Mouse (Mus musculus) heart, postnatal 10 days (tissue): ENCODE data around the gene Pkp4. TPM values are rescaled to one million over a fixed set of nuclear protein-coding genes. Genes with fewer than 3 reads are reported as not detected.

Experiments used
- DNase-seq, 2 experiments: peaks; one replicate each; pipeline ENCODE4 v3.0.0; 2021
- intact Hi-C: fragments of 180-260 bp; cut with DNase I; formaldehyde crosslinking; loops from one replicate; pipeline ENCODE4 v1.15.1; 2025
- total RNA-seq, 2 experiments: library from RNA; stranded (reverse); gene quantifications; 2 replicates each; pipeline ENCODE4 v1.2.3; 2021

Pkp4 gene
- total RNA-seq, 2 experiments from 2014 or later: 191 to 198 TPM

DNA sequence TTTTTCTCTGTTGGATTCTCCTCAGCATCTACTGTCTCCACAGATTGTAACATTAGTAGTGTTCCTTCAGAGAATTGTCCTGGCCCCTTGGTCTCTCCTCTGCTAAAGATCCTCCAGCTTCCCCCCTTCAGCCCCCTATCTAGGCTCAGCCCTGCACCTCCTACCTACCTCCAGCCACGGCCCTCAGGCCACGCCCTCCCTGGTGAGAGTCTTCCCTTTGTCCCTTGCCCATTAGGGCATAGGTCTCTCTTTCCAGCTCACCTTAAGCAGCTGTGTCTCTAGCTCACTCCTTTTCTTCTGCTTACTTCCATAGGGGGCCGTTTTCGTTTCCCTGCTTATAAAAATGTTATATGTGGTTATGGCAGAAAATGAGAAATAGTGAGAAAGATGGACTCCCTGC is 22.9 kb downstream of the Pkp4 start:
- no peak for DNase-seq
- intact Hi-C loops: no loop called here

DNA sequence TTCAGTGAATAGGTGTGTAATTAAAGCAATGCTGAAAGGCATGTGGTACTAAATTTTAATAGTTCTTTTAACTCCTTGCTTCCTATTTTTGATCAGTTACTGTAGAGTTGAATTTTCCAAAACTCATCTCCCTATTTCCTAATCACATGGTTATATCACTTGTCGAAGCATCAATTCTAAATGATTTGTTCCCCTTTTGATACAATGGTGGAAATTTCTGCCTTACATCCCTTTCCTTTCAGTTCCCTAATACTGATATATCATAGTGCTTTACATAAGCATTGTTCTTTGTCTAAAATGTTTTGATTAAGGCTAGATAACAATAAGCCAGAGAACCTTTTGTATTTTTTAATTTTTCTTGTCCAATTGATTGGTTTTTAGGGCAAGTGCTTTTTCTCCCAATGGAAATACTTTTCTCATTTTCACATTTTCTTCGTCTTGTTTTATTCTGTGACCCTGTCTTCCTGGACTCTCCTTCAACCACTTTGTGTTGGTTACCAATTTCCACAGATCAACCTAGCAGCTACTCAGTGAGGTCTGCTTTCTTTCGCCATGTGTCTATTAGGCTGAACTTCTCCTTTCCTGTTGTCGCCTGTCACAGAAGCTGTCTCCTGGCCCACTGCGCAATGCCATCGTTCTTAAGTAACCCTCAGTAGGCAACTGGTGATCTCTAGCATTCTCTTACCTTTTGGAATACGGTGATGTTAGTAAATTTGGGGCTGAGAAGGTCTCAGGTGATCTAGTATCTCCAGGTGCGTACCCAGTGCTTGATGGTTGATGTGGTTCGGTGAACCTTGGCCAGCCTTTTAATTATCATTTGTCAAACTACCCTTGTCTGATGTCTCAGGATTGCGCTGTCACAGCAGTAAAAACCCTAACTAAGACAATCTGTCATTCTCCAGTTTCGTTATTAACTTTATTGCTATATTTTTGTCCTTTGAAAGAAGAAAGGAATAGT is 23.7 kb downstream of the Pkp4 start:
- intact Hi-C loops: no loop called here
- DNase-seq: no peak

DNA sequence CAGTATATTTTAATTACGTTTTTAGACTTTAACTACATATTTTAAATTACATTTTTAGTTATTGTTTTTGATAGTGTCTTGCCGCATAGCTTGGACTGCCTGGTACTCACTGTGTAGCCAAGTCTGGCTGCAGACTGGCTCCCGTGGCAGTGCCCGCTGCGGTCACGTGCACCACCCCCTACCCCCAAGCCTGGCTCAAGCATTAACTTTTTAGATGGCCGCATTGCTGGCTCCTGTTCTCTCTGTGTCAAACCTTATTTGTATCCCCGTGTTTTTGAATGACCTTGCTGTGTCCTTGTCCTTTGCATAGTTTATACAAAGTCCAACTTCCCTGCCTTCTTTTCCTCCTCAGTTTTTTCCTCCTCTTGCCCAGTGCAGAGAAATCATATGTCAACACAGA is 25.5 kb downstream of the Pkp4 start:
- DNase-seq: no peak
- intact Hi-C loops: no loop called here

DNA sequence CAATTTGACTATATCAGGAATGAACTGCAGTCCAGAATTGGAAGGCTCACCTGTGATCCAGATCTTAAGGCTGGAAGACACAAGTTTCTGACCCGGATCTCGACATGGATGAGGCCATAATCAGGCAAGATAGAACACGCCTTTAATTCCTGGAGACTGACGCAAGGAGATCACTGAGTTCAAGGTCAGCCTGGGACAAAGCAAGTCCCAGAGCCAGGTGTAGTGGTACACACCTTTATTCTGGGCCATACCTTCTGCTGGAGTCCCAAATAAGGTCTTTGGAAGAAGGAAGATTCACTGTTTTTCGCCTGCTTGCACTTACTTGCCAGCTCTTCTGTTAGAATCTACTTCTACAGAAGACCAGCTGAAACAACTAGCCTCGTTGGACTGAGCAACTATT is 26.3 kb downstream of the Pkp4 start:
- intact Hi-C loops: no loop called here
- no peak for DNase-seq

DNA sequence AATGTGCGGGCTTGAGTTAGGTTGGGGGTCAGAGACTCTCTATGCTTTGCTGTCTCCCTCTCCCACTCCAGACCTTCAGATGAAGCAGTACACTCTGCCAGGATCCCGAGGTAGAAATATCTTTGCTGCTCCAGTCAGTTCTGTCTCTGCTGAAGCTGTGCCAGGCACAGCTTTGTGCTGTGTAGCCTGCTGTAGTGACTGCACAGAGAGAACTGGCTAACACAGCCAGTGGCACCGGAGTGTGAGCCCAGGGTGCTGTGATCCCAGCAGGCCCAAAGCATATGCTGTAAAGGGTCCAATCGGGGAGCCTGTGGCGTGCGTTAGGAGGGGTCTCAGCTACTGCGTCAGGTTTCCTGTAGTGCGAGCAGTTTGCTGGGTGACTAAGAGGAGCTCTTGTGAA is 27.7 kb downstream of the Pkp4 start:
- intact Hi-C loops: no loop called here
- peak in 1 of 2 experiments; percentile 37 for DNase-seq

DNA sequence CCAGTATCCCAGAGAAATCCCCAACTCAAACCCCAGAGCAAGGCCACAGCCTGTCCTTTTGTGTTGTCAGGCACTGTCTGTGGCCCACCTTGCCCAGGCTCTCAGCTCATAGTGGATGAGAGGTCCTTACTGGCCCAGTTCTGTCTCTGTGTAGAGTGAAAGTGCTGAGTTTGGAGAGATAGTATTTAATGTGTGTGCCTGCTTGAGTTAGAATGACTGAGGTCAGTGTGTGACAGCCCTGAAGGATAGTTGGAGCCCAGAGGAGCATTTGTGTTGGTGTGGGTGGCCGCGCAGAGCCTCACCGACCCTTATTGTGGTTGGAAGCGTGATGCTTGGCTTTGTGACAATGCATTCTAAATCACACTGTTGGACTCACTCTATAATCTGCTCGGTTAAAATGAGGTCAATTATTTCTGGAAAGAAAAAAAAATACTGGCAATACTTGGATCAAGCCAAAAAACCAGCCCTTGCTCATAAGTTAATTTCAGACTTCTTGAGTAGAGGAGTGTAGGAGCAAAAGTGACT is 29.1 kb downstream of the Pkp4 start:
- peak; percentile 33 to 36 for DNase-seq
- intact Hi-C loops: loop anchor here (2.0 kb wide), 1 partner anchor 27 kb away; no protein-coding TSS in a partner anchor

DNA sequence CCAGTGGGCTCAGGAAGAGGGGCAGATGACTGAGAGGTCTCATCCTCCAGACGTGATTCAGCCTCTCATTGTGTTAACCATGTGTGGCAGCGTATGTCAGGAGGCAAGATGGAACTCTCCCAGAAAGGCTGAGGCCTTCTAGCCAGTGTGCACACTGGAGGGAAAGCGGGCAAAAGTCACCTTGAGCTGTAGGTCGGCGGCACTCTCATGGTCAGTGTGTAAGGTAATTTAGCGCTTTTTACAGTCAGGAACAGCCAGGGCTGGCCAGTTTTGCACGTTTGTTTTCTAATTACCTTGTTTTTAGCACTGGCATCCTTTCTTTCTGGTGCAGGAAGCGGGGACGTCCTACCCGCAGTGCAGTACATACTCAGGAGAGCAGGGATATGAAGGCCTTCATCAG is 29.5 kb downstream of the Pkp4 start:
- peak; percentile 24 to 25 for DNase-seq
- intact Hi-C loops: loop anchor here (2.0 kb wide), 1 partner anchor 27 kb away; no protein-coding TSS in a partner anchor

DNA sequence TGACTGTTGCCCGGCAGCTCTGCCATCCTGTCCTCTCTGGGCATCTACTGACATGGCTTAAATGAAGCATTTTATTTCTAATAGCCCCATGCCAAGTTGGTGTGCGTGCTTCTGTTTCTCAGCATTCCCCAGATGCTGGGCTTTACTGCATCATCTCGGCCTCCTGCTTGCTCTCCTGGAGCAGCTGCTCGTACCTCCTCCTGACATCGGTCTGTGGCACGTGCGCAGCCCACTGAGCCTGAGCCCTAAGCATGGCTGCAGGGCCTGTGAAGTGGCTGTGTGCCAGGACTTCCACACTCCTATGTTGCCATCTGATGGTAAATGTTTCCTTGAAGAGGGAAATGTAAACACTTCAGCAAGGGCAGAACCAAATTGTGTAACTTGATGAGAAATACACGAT is 30.8 kb downstream of the Pkp4 start:
- intact Hi-C loops: loop anchor here (2.0 kb wide), 1 partner anchor 29 kb away; no protein-coding TSS in a partner anchor
- no peak for DNase-seq

DNA sequence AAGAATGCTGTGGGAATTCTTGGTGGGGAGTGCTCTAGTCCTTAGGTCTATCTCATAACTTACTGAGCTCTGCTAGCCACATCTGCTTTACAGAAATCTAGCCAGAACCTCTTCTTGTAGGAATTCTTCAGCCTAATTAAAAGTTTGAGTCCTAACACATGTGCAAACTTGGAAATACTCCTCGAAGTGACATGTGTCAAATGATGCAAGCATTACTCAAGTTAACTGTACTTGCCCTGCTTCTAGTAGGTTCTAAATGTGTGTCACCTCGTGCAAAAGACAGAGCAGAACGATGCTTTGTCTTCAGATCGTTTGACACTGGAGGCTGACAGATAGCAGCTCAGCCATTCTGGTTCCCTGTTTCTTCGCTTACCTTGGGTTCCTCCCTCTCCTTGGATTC is 32.5 kb downstream of the Pkp4 start:
- DNase-seq: peak; percentile 42 to 48
- intact Hi-C loops: no loop called here

DNA sequence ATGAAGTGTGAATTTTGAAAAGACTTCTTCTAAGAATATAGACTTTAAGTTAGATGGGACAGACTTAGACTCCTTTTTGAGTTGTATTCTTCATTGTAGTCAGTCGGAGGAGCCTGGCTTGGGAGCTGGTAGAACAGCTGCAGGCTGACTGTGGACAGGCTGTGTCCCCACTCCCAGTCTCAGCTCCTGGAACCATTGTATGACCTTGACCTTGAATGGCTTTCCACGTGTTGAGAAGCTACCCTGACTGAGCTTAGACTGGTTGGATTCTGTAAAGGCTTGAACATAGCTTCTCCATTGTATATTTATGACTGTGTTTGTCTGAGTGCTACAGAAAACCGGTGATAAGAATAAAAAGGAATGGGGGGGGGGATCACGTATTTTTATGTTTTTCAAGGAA is 36.5 kb downstream of the Pkp4 start:
- intact Hi-C loops: no loop called here
- DNase-seq: no peak

DNA sequence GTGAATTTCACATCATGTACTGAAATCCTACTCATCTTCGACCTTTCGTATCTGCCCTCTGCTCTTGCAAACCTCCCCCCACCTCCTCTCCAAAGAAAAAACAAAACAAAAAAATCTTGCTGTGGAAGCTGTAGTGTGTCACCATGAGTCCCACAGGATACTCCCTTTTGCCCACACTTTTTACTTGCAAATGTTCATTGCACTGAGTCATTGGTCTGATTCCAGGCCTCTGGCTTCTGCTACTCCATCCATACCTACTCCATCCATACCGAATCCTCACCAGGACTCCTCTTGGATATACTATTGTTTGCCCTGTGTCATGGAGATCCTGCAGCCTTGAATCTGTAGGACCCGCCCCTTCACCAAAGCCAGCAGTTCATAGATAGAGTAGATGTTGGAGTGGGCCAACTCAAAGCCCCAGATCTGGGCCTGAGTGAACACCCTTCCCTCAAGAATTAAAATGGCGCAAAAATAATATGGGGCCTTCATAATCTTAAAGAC is 38.9 kb downstream of the Pkp4 start:
- intact Hi-C loops: no loop called here
- no peak for DNase-seq

DNA sequence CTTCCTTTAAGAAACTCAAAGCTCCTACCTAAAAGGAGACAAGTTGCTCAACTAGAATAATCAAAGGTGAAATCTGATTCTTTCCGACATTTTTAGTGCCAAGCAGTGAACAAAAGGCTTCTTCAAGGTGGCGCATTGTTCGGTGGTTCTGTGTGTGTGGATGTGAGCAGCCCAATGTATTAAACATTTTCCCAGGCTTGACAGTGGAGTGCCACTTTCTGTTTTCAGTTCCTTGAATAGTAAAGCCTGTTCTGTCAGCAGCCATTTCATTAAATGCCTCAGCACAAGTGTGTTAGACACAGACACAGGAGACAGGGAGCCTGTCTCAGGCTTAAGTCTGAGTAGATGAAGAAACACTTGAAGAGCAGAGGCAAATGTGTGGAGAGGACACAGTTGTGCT is 39.9 kb downstream of the Pkp4 start:
- intact Hi-C loops: no loop called here
- no peak for DNase-seq

DNA sequence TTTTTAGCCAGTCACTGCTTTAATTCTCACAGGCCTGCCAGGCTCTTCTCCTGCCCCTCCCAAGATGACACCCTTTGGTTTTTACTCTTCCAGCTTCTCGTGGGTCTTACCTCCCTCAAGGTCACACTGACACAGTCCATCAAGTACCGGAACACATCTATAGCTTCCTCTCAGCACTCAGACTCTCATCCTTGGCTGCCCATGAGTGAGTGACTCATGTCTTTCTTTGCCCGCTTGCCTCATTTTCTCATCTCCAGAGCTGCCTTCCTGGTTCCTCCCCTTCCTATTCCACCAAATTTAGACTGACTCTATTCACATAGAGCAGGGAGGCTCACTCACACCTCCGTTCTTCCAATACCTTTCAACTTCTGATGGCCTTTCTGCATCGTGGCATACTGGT is 42.3 kb downstream of the Pkp4 start:
- intact Hi-C loops: no loop called here
- DNase-seq: peak in 1 of 2 experiments; percentile 30

DNA sequence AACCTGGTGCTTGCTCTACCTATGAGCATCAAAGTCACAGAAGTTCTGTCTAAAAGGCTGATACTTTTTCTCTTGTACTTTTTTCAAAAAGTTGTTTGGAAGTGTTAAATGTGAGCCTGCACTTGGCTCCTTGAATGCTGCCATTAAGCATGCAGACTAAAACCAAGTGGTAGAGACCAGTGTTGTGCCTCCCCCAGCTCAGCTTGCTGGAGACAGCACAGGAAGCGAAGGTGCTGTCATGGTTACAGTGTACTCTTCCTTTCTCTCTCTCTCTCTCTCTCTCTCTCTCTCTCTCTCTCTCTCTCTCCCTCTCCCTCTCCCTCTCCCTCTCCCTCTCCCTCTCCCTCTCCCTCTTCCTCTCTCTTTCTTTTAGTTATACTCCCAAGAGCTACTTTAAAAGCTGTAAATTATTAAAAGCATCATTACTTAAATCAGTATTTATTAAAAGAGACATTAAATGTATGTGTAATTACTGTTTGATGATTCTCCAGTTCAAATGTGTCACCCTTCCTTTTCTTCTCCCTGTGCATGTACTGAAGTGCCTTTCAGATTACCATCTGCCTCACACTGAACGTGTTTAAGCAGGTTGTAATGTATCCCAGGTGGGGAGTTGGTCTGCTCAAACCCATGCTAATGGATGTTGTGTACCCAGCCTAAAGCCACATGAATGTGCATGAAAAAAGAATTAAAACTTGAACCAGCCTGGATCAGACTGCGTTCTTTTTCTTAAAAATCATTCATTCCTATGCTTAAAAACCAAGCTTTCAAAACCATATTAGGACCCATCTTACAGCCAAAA is 43.2 kb downstream of the Pkp4 start:
- no peak for DNase-seq
- intact Hi-C loops: no loop called here

DNA sequence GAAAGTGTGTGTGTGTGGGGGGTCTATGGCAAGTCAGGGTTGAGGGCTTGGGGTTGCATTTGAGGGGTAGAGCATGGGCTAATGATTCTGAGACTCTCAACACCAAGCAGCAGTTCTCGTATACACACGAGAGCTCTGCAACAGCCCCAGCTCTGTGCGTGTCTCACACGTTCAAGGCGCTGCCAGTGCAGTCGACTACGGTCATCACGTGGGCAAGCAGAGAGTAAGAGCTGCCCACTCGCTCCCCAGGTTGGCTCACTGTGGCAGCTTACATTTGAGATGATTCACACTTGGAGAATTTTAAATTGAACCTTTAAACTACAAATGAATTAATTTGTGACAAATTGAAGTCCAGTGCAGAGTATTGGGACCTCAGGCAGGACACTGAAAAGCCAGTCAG is 44.4 kb downstream of the Pkp4 start:
- no peak for DNase-seq
- intact Hi-C loops: loop anchor here (5.0 kb wide), 1 partner anchor 43 kb away; the partner anchor contains the start of genes Ccdc148 and Pkp4

DNA sequence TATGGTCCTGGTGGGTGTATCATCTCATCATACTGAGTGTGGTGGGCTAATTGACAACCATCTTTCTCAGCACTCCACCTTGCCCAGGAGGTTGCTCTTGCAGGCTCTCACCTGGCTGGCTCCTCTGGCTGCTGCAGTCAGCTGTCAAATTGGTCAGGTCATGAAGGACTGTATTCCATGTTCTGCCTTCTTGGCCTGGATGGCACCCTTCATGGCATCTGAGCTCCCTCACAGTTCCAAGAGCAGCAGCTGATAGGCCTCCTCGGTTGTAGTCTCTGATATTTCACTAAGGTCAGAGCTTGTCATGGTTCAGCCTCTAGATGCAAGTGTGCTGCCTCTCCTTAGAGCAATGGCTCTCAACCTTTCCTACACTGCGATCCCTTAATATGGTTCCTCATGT is 45.5 kb downstream of the Pkp4 start:
- DNase-seq: peak in 1 of 2 experiments; percentile 28
- intact Hi-C loops: loop anchor here (5.0 kb wide), 1 partner anchor 44 kb away; the partner anchor contains the start of genes Ccdc148 and Pkp4

DNA sequence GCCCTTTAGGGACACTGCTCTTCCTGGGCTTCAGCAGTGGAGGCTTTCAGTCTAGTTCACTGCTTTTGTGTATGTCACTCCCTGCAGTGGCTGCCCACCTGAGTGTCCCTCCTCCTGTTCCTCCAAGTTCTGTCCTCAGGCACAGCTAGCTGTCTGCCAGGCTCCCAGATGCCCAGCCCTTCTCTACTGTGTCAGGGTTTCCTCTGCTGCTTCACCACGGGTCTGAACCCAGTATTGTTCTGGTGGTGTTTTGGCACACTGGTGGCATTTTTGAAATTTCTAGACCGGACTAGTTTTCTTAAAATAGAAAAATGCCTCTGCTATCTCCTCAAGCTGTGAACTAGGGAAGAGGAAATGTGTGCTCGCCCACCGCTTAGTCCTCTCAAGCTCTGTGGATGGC is 46.6 kb downstream of the Pkp4 start:
- peak; percentile 64 to 65 for DNase-seq
- intact Hi-C loops: loop anchor here (5.0 kb wide), 1 partner anchor 45 kb away; the partner anchor contains the start of genes Ccdc148 and Pkp4

DNA sequence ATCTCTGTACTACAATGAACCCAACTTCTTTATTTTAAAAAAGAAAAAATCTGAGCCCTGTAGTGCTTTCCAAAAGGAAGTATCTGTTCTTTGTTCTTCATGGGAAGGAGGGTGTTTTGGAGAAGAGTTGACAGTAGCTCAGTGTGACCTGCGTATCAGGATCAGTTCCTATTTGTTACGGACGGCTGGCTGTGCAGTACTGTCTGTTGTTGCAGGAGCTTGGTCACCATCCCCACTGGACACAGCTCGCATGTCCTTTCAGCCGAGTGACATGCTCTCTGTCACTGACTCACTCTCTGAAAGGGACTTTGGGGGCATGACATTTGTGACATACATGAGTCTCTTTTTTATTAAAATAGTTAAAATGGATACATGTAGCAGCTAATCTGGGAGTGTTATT is 47.1 kb downstream of the Pkp4 start:
- intact Hi-C loops: loop anchor here (5.0 kb wide), 1 partner anchor 45 kb away; the partner anchor contains the start of genes Ccdc148 and Pkp4
- DNase-seq: peak; percentile 32 to 39

DNA sequence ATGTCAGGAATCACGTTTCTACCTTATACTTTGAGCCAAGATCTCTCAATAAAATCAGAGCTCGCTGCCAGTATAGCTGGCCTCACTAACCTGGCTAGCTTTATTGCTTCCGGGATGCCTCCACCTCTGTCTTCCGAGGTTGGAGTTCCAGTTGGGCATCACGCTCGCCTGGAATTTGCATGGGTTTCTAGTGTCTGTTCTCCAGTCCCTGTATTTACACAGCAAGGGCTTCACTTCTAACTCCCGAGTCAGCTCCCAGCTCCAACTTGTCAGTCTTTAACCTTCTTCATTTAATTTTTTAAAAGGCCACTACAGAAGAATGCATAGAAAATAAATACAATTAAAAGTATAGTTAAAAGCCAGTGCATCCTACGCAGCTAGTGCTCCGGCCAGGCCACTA is 47.6 kb downstream of the Pkp4 start:
- intact Hi-C loops: loop anchor here (5.0 kb wide), 1 partner anchor 46 kb away; the partner anchor contains the start of genes Ccdc148 and Pkp4
- no peak for DNase-seq

DNA sequence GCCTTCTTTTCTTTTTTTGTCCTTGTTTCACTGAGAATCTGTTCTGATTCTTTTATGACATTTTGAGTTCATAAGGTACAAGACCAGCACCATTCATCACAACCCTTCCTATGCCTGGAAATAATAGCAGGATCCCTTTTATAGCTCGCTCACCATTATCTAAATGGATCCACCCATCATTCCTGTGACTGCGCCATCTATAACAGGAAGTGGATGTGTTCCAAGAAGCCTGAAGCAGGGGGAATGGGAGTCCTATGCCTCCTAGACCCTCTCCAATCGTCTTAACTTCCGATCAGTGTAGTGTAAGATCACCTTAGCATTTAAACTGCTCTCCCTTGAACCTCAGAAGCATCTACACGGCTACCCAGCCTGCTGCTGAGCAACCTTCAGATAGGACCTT is 50.4 kb downstream of the Pkp4 start:
- intact Hi-C loops: no loop called here

DNA sequence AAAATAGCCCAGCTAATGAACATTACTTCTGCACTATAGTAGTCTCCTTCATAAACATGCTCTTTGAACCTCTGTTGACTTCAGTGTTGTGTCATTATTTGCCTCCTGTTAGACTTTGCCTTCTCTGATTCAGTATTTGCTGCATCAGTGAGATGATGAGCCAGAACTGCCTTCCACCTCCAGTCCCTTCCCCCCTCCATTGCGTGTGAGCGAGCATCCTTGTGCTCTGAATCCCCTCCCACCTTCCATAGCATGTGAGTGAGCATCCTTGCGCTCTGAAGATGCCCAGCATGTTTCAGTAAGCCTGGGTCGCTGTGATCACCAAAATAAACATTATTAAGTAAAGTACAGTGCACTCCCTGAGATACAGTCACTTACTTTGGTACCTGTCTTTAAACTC is 51.8 kb downstream of the Pkp4 start:
- intact Hi-C loops: no loop called here
- DNase-seq: no peak

More for the DNA sequence above, 50.4 kb downstream of the Pkp4 start:
- DNase-seq: no peak
